Mouse (Mus musculus) heart, postnatal 10 days (tissue): ENCODE data around the gene Gcnt3. TPM values are rescaled to one million over a fixed set of nuclear protein-coding genes. Genes with fewer than 3 reads are reported as not detected.

Experiments used
- DNase-seq, 2 experiments: peaks; one replicate each; pipeline ENCODE4 v3.0.0; 2021
- intact Hi-C: fragments of 180-260 bp; cut with DNase I; formaldehyde crosslinking; loops from one replicate; pipeline ENCODE4 v1.15.1; 2025
- total RNA-seq, 2 experiments: library from RNA; stranded (reverse); gene quantifications; 2 replicates each; pipeline ENCODE4 v1.2.3; 2021

Gcnt3 gene
- total RNA-seq, 2 experiments from 2014 or later, result not detected

GRCm38 (mm10) chr9:70009754-70010304, 28.1 kb downstream of the Gcnt3 start:
- intact Hi-C loops, result no loop called here
- no peak for DNase-seq

GRCm38 (mm10) chr9:70007506-70008248, 30.2 kb downstream of the Gcnt3 start:
- no peak for DNase-seq
- intact Hi-C loops, result no loop called here

- intact Hi-C loops, result no loop called here
- DNase-seq, result no peak
Observed at GRCm38 (mm10) chr9:70006984-70007383, 30.9 kb downstream of the Gcnt3 start.

GRCm38 (mm10) chr9:70003516-70003915, 34.4 kb downstream of the Gcnt3 start:
- intact Hi-C loops, result no loop called here
- DNase-seq, result no peak

GRCm38 (mm10) chr9:69999318-69999717, 38.6 kb downstream of the Gcnt3 start:
- intact Hi-C loops, result no loop called here
- no peak for DNase-seq

- DNase-seq, result no peak
- intact Hi-C loops, result no loop called here
Observed at GRCm38 (mm10) chr9:69994547-69994946, 43.3 kb downstream of the Gcnt3 start.

GRCm38 (mm10) chr9:69993479-69993878, 44.4 kb downstream of the Gcnt3 start:
- DNase-seq, result no peak
- intact Hi-C loops, result no loop called here

GRCm38 (mm10) chr9:69992841-69993277, 45.0 kb downstream of the Gcnt3 start:
- intact Hi-C loops, result no loop called here
- DNase-seq, result no peak

GRCm38 (mm10) chr9:69990346-69990745, 47.5 kb downstream of the Gcnt3 start:
- no peak for DNase-seq
- intact Hi-C loops, result no loop called here

- intact Hi-C loops, result loop anchor here (5.0 kb wide), 1 partner anchor 482 kb away; no protein-coding TSS in a partner anchor
Observed at GRCm38 (mm10) chr9:69989303-69990121, 48.4 kb downstream of the Gcnt3 start, which contains the start of gene Bnip2. Gene Bnip2 (plus strand): TSS chr9:69989466.

GRCm38 (mm10) chr9:69988706-69989302, 49.1 kb downstream of the Gcnt3 start:
- no peak for DNase-seq
- intact Hi-C loops, result loop anchor here (1.0 to 5.0 kb wide), 2 partner anchors 40 to 482 kb away; no protein-coding TSS in a partner anchor

More at GRCm38 (mm10) chr9:69989303-69990121, 48.4 kb downstream of the Gcnt3 start, which contains the start of gene Bnip2:
- peak; percentile 98 for DNase-seq

GRCm38 (mm10) chr9:69987579-69987978, 50.3 kb downstream of the Gcnt3 start:
- peak; percentile 76 to 84 for DNase-seq
- intact Hi-C loops, result loop anchor here (2.0 to 5.0 kb wide), 2 partner anchors 363 to 480 kb away; no protein-coding TSS in a partner anchor

- no peak for DNase-seq
- intact Hi-C loops, result loop anchor here (2.0 to 5.0 kb wide), 2 partner anchors 362 to 479 kb away; no protein-coding TSS in a partner anchor
Observed at GRCm38 (mm10) chr9:69986571-69986970, 51.3 kb downstream of the Gcnt3 start.

GRCm38 (mm10) chr9:69986063-69986462, 51.8 kb downstream of the Gcnt3 start:
- DNase-seq, result no peak
- intact Hi-C loops, result loop anchor here (2.0 to 5.0 kb wide), 2 partner anchors 361 to 479 kb away; no protein-coding TSS in a partner anchor

- DNase-seq, result no peak
- intact Hi-C loops, result loop anchor here (5.0 kb wide), 1 partner anchor 478 kb away; no protein-coding TSS in a partner anchor
Observed at GRCm38 (mm10) chr9:69985526-69985925, 52.4 kb downstream of the Gcnt3 start.

Other genes with a start within 250 kb of the Gcnt3 start
- 100 to 1,000 TPM; 102 to 107 TPM for gene Bnip2, start 48.6 kb downstream of the Gcnt3 start, total RNA-seq
- 10 to 100 TPM; 73.3 to 77.8 TPM for gene Gtf2a2, start 25.5 kb downstream of the Gcnt3 start, total RNA-seq
- 10 to 100 TPM; 20.2 to 20.8 TPM for gene Fam81a, start 104.5 kb upstream of the Gcnt3 start, total RNA-seq
- 10 to 100 TPM; 22.6 to 23.3 TPM for gene Myo1e, start 169.3 kb upstream of the Gcnt3 start, total RNA-seq